ENCODE assay signal across 17 mouse cellular contexts in genomic region chr9:98932931-98933330, GRCm38 (mm10). TPM values are rescaled to one million over a fixed set of nuclear protein-coding genes. Genes with fewer than 3 reads are reported as not detected.
"Had no signal": no experiment of that assay in that cellular context is flagged by ENCODE, and none has a peak within 500 bp of the region (broad histone marks: within the 10 kb centered on the region; RNA-seq: fewer than 3 reads in every experiment).

No protein-coding gene starts in this region.

- DNase-seq: kidney, adult 2 months; kidney, postnatal 25 days; lung, adult 18-20 months; thymus, adult 2 months; thymus, postnatal 25 days had no signal

- H3K27ac ChIP-seq: left cerebral cortex, adult 2 months; limb, embryonic 13.5 days; liver, embryonic 14.5 days; neural tube, embryonic 15.5 days; stomach, postnatal 0 days had no signal

- ATAC-seq: intestine, embryonic 16.5 days had no signal

- H3K4me2 ChIP-seq: limb, embryonic 13.5 days; neural tube, embryonic 15.5 days had no signal

- H3K9me3 ChIP-seq: neural tube, embryonic 15.5 days had no signal

- H3K4me3 ChIP-seq: left cerebral cortex, adult 2 months; limb, embryonic 13.5 days; myocyte; neural tube, embryonic 15.5 days had no signal

- H3K36me3 ChIP-seq: limb, embryonic 13.5 days; neural tube, embryonic 15.5 days had no signal

- H3K4me1 ChIP-seq: limb, embryonic 13.5 days; neural tube, embryonic 15.5 days had no signal

- H3K9ac ChIP-seq: limb, embryonic 13.5 days; liver, embryonic 14.5 days; neural tube, embryonic 15.5 days had no signal

RNA-seq across cellular contexts. Expression of gene Foxl2, which starts 22.2 kb away (rescaled TPM):
- polyA plus RNA-seq: intestine, embryonic 16.5 days; kidney, adult 2 months; kidney, embryonic 16.5 days; limb, embryonic 13.5 days; liver, adult 2 months; liver, embryonic 14.5 days; lung, embryonic 16.5 days; stomach, postnatal 0 days; urinary bladder, adult 2 months had no signal

RNA-seq across cellular contexts. Expression of gene 7420426K07Rik, which starts 30.0 kb away (rescaled TPM):
- polyA plus RNA-seq: intestine, embryonic 16.5 days; kidney, adult 2 months; kidney, embryonic 16.5 days; limb, embryonic 13.5 days; liver, adult 2 months; liver, embryonic 14.5 days; lung, embryonic 16.5 days; myocyte; neural tube, embryonic 11.5 days; neural tube, embryonic 15.5 days; stomach, postnatal 0 days; thymus, adult 2 months; urinary bladder, adult 2 months had no signal
